ENCODE assay signal across 8 mouse cellular contexts in the genomic region with DNA sequence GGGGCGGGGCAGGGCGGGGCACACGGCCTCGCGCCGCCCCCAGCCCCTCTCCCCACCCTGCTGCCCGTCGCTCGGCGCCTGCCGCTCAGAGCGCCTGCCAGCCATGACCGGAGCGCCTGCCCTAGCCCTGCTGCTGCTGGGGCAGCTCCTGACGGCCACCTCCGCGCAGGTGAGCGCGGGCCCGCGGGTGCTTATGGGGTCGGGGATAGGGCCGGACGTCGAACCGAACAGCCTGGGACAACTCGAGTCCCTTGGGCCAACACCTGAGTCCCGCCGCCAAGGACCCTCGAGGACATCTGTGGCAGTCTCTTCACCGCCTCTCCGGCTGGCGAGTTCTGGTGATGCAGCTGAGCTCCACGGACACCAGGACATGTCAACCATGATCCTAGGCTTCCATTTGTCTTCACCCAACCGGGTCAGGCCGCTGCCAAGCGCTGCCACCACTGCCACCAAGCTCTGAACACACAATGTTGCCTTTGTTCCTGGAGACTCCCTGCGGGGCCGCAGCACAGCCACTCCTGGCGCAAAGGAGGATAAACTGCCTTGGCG. TPM values are rescaled to one million over a fixed set of nuclear protein-coding genes. Genes with fewer than 3 reads are reported as not detected.
DNase-seq lines count a peak whose midpoint lies in the region; ATAC-seq and TF ChIP-seq lines count a peak whose summit lies in the region.

No protein-coding gene starts in this region.

- no peak for TF ChIP-seq CTCF in cerebellum, adult 2 months (IDR thresholded peaks at IDR 0.05; ENCODE audit: borderline replicate concordance, insufficient read depth, low read depth, low read length)
- no peak for TF ChIP-seq CTCF in lung, embryonic 14.5 days (IDR thresholded peaks at IDR 0.05; ENCODE audit: low read depth)

- H3K9me3 ChIP-seq in lung, embryonic 14.5 days (ENCODE audit: low read depth, low read length) = no peaks in the 10 kb centered on the region
- H3K9me3 ChIP-seq in limb, embryonic 10.5 days (replicated peaks) = no peaks in the 10 kb centered on the region
- H3K9me3 ChIP-seq in stomach, embryonic 14.5 days (ENCODE audit: control insufficient read depth, low read depth, low read length) = no peaks in the 10 kb centered on the region

- H3K36me3 ChIP-seq in lung, embryonic 14.5 days (ENCODE audit: insufficient read depth) = peaks cover 29% of the 10 kb centered on the region
- H3K36me3 ChIP-seq in limb, embryonic 10.5 days = peaks cover 32% of the 10 kb centered on the region
- H3K36me3 ChIP-seq in stomach, embryonic 14.5 days (ENCODE audit: control insufficient read depth, insufficient read depth, low read length) = peaks cover 12% of the 10 kb centered on the region; the same call in 1 of the 2 replicates

- ATAC-seq in lung, embryonic 14.5 days (ENCODE audit: insufficient read depth) = peak; percentile 41; the same call in 1 of the 2 replicates
- ATAC-seq in stomach, embryonic 14.5 days (ENCODE audit: insufficient number of reproducible peaks, insufficient read depth, low FRiP score, low read depth) = no peak; the same call in 1 of the 2 replicates

- peak overlapping the region; percentile 42 for H3K9ac ChIP-seq in lung, embryonic 14.5 days
- H3K9ac ChIP-seq in stomach, embryonic 14.5 days (replicated peaks; ENCODE audit: low read depth, low read length) = no peak overlapping the region

- H3K4me2 ChIP-seq in lung, embryonic 14.5 days = peak overlapping the region; percentile 59
- peak overlapping the region; percentile 48 for H3K4me2 ChIP-seq in stomach, embryonic 14.5 days (replicated peaks; ENCODE audit: low read depth, low read length)

- no peak overlapping the region for H3K27ac ChIP-seq in cerebellum, adult 2 months (ENCODE audit: insufficient read depth, low read length)
- H3K27ac ChIP-seq in lung, embryonic 14.5 days (ENCODE audit: low read depth) = no peak overlapping the region
- H3K27ac ChIP-seq in limb, embryonic 10.5 days = peak overlapping the region; percentile 76
- H3K27ac ChIP-seq in stomach, embryonic 14.5 days (ENCODE audit: low read length) = no peak overlapping the region

- WGBS in cerebellum, adult 2 months = 7% methylated on average over 40 of the region's 41 CpGs
- 3% methylated on average over 40 of the region's 41 CpGs for WGBS in lung, embryonic 14.5 days
- WGBS in limb, embryonic 10.5 days = 2% methylated on average over 40 of the region's 41 CpGs
- 3% methylated on average over 38 of the region's 41 CpGs for WGBS in stomach, embryonic 14.5 days

- no peaks in the 10 kb centered on the region for H3K27me3 ChIP-seq in cerebellum, adult 2 months (ENCODE audit: control insufficient read depth, insufficient read depth, low read length)
- H3K27me3 ChIP-seq in lung, embryonic 14.5 days (ENCODE audit: insufficient read depth, low read length) = peaks cover 18% of the 10 kb centered on the region
- H3K27me3 ChIP-seq in limb, embryonic 10.5 days (ENCODE audit: low read depth, poor library complexity, severe bottlenecking) = peaks cover 54% of the 10 kb centered on the region
- H3K27me3 ChIP-seq in stomach, embryonic 14.5 days (ENCODE audit: control insufficient read depth, insufficient read depth, low read length) = no peaks in the 10 kb centered on the region; the same call in 1 of the 2 replicates

- H3K4me3 ChIP-seq in cerebellum, adult 2 months (replicated peaks; ENCODE audit: insufficient read depth, low read depth, low read length) = peak overlapping the region; percentile 3
- H3K4me3 ChIP-seq in lung, embryonic 14.5 days (ENCODE audit: low read depth, low read length) = peak overlapping the region; percentile 33
- H3K4me3 ChIP-seq in limb, embryonic 10.5 days = peak overlapping the region; percentile 51
- H3K4me3 ChIP-seq in stomach, embryonic 14.5 days (ENCODE audit: low read depth, low read length) = peak overlapping the region; percentile 22

- TF ChIP-seq POLR2A in cerebellum, adult 2 months (IDR thresholded peaks at IDR 0.05; ENCODE audit: borderline replicate concordance, insufficient read depth, low read length) = no peak

- peak; percentile 39 to 41 for DNase-seq in cerebellum, adult 2 months
- no peak for DNase-seq in cerebellum, adult 8-10 months
- DNase-seq in lung, embryonic 14.5 days = peak; percentile 34
- DNase-seq in lung, postnatal 25 days (ENCODE audit: low spot score) = no peak
- peak; percentile 48 for DNase-seq in limb, embryonic 10.5 days (ENCODE audit: low spot score)
- no peak for DNase-seq in adrenal gland, adult 8-10 months
- no peak for DNase-seq in lung, postnatal 4 days

- H3K4me1 ChIP-seq in cerebellum, adult 2 months (ENCODE audit: control insufficient read depth, insufficient read depth, low read length) = peaks cover 19% of the 10 kb centered on the region
- H3K4me1 ChIP-seq in lung, embryonic 14.5 days (ENCODE audit: insufficient read depth) = no peaks in the 10 kb centered on the region
- H3K4me1 ChIP-seq in limb, embryonic 10.5 days = peaks cover 29% of the 10 kb centered on the region
- peaks cover 13% of the 10 kb centered on the region; the same call in 1 of the 2 replicates for H3K4me1 ChIP-seq in stomach, embryonic 14.5 days (ENCODE audit: control insufficient read depth, insufficient read depth, low read length)

RNA-seq across cellular contexts. Expression of a gene that starts 0.6 kb away (rescaled TPM):
- 38.8 and 50.4 TPM in 2 replicates for polyA plus RNA-seq in cerebellum, adult 2 months (2012; rRNA removed)
- polyA plus RNA-seq in lung, embryonic 14.5 days (2014; fragmentation: Nextera tagmentation; extraction: Ambion mirVana) = 24.2 and 29.0 TPM in 2 replicates
- 4.0 and 30.1 TPM in 2 replicates for polyA plus RNA-seq in limb, embryonic 10.5 days (2016; fragmentation: Nextera tagmentation; extraction: Ambion mirVana)
- polyA plus RNA-seq in stomach, embryonic 14.5 days (2014; fragmentation: Nextera tagmentation; extraction: Ambion mirVana) = 6.9 and 9.8 TPM in 2 replicates
- under 1 TPM in 3 of 4 experiments, not detected in 1; 0.22 to 0.40 (median 0.35) TPM for total RNA-seq in adrenal gland, adult 8-10 months (2022)

RNA-seq across cellular contexts. Expression of a gene that starts 9.2 kb away (rescaled TPM):
- 54.2 and 56.1 TPM in 2 replicates for polyA plus RNA-seq in cerebellum, adult 2 months (2012; rRNA removed)
- 71.6 and 79.2 TPM in 2 replicates for polyA plus RNA-seq in lung, embryonic 14.5 days (2014; fragmentation: Nextera tagmentation; extraction: Ambion mirVana)
- polyA plus RNA-seq in limb, embryonic 10.5 days (2016; fragmentation: Nextera tagmentation; extraction: Ambion mirVana) = 107 and 112 TPM in 2 replicates
- polyA plus RNA-seq in stomach, embryonic 14.5 days (2014; fragmentation: Nextera tagmentation; extraction: Ambion mirVana) = 61.3 and 61.4 TPM in 2 replicates
- 10 to 100 TPM; 36.1 to 41.6 (median 40.6) TPM for total RNA-seq in adrenal gland, adult 8-10 months (2022)

RNA-seq across cellular contexts. Expression of a gene that starts 17.1 kb away (rescaled TPM):
- polyA plus RNA-seq in cerebellum, adult 2 months (2012; rRNA removed) = 32.2 and 34.6 TPM in 2 replicates
- 34.7 and 39.0 TPM in 2 replicates for polyA plus RNA-seq in lung, embryonic 14.5 days (2014; fragmentation: Nextera tagmentation; extraction: Ambion mirVana)
- 33.8 and 38.3 TPM in 2 replicates for polyA plus RNA-seq in limb, embryonic 10.5 days (2016; fragmentation: Nextera tagmentation; extraction: Ambion mirVana)
- polyA plus RNA-seq in stomach, embryonic 14.5 days (2014; fragmentation: Nextera tagmentation; extraction: Ambion mirVana) = 28.9 and 31.1 TPM in 2 replicates
- 10 to 100 TPM; 16.1 to 23.9 (median 20.1) TPM for total RNA-seq in adrenal gland, adult 8-10 months (2022)

RNA-seq across cellular contexts. Expression of a gene that starts 44.3 kb away (rescaled TPM):
- 0.11 and 0.24 TPM in 2 replicates for polyA plus RNA-seq in cerebellum, adult 2 months (2012; rRNA removed)
- 0.14 and 0.17 TPM in 2 replicates for polyA plus RNA-seq in lung, embryonic 14.5 days (2014; fragmentation: Nextera tagmentation; extraction: Ambion mirVana)
- polyA plus RNA-seq in limb, embryonic 10.5 days (2016; fragmentation: Nextera tagmentation; extraction: Ambion mirVana) = 0.16 and 0.19 TPM in 2 replicates
- 0.13 and 0.14 TPM in 2 replicates for polyA plus RNA-seq in stomach, embryonic 14.5 days (2014; fragmentation: Nextera tagmentation; extraction: Ambion mirVana)
- not detected for total RNA-seq in adrenal gland, adult 8-10 months (2022)

Comparison
In these comparisons a context has a peak if more than half of its experiments do, and no peak if none do; other contexts are left out.
1. DNase-seq: peak in cerebellum, adult 2 months (2 of 2), lung, embryonic 14.5 days (single experiment) and limb, embryonic 10.5 days (single experiment); none in cerebellum, adult 8-10 months (single experiment), lung, postnatal 25 days (single experiment), adrenal gland, adult 8-10 months (single experiment) and lung, postnatal 4 days (0 of 2).
2. Peak in every context shown above with its lines, with median percentiles within 50 percentile points of each other: H3K4me3 ChIP-seq.